Mouse (Mus musculus): Measurements from ENCODE around the gene Tyk2. TPM values are rescaled to one million over a fixed set of nuclear protein-coding genes. Genes with fewer than 3 reads are reported as not detected.

Tyk2 gene
- polyA plus RNA-seq, 1 experiment from 2014 or later = 5.4 TPM

- peaks cover 13% of the 10 kb centered on the region for H3K4me1 ChIP-seq (ENCODE audit: insufficient read depth)
- DNase-seq (no peak), ATAC-seq (peak; percentile 20; the same call in 1 of the 2 replicates)
- TF ChIP-seq EP300 (IDR thresholded peaks at IDR 0.05; ENCODE audit: low read depth) (no peak), CTCF (IDR thresholded peaks at IDR 0.05; ENCODE audit: low read depth) (no peak)
- 65% methylated on average over 9 of the region's 9 CpGs for WGBS (ENCODE audit: insufficient replicate concordance)
- peaks cover 37% of the 10 kb centered on the region for H3K36me3 ChIP-seq (replicated peaks; ENCODE audit: insufficient read depth, low read length)
- H3K27me3 ChIP-seq (ENCODE audit: insufficient read depth, low read length) = no peaks in the 10 kb centered on the region
- H3K4me2 ChIP-seq (ENCODE audit: low read depth, low read length) = no peak overlapping the region
- 0 out of 2 replicates have a peak overlapping the region, but pooled peaks have one; percentile 11 for H3K9ac ChIP-seq (replicated peaks)
- no peak overlapping the region for H3K4me3 ChIP-seq (ENCODE audit: low read depth, low read length)
- H3K27ac ChIP-seq (ENCODE audit: low read depth) = peak overlapping the region; percentile 36; the same call in 1 of the 2 replicates
- no peaks in the 10 kb centered on the region for H3K9me3 ChIP-seq (ENCODE audit: low read length)
Observed at GRCm38 (mm10) chr9:21125502-21126258, 5.4 kb downstream of the Tyk2 start.

- peaks cover 39% of the 10 kb centered on the region for H3K36me3 ChIP-seq (replicated peaks; ENCODE audit: insufficient read depth, low read length)
- peaks cover 7% of the 10 kb centered on the region for H3K4me1 ChIP-seq (ENCODE audit: insufficient read depth)
- no peaks in the 10 kb centered on the region for H3K9me3 ChIP-seq (ENCODE audit: low read length)
- ATAC-seq (no peak), DNase-seq (no peak)
- no peak overlapping the region for H3K9ac ChIP-seq (replicated peaks)
- H3K4me2 ChIP-seq (ENCODE audit: low read depth, low read length) = no peak overlapping the region
- H3K27me3 ChIP-seq (ENCODE audit: insufficient read depth, low read length) = no peaks in the 10 kb centered on the region
- no peak overlapping the region for H3K27ac ChIP-seq (ENCODE audit: low read depth)
- TF ChIP-seq EP300 (IDR thresholded peaks at IDR 0.05; ENCODE audit: low read depth) (no peak), CTCF (IDR thresholded peaks at IDR 0.05; ENCODE audit: low read depth) (no peak)
- 72% methylated on average over 5 of the region's 5 CpGs for WGBS (ENCODE audit: insufficient replicate concordance)
- no peak overlapping the region for H3K4me3 ChIP-seq (ENCODE audit: low read depth, low read length)
Observed at GRCm38 (mm10) chr9:21124837-21125236, 6.2 kb downstream of the Tyk2 start.

GRCm38 (mm10) chr9:21121483-21121882 is 9.6 kb downstream of the Tyk2 start:
- peaks cover 5% of the 10 kb centered on the region for H3K4me1 ChIP-seq (ENCODE audit: insufficient read depth)
- H3K4me3 ChIP-seq (ENCODE audit: low read depth, low read length) = no peak overlapping the region
- no peak for ATAC-seq
- peaks cover 29% of the 10 kb centered on the region for H3K36me3 ChIP-seq (replicated peaks; ENCODE audit: insufficient read depth, low read length)
- TF ChIP-seq EP300 (IDR thresholded peaks at IDR 0.05; ENCODE audit: low read depth) = no peak
- no peak for TF ChIP-seq CTCF (IDR thresholded peaks at IDR 0.05; ENCODE audit: low read depth)
- no peak overlapping the region for H3K27ac ChIP-seq (ENCODE audit: low read depth)
- 83% methylated on average over 16 of the region's 16 CpGs for WGBS (ENCODE audit: insufficient replicate concordance)
- H3K9me3 ChIP-seq (ENCODE audit: low read length) = no peaks in the 10 kb centered on the region
- no peaks in the 10 kb centered on the region for H3K27me3 ChIP-seq (ENCODE audit: insufficient read depth, low read length)
- no peak overlapping the region for H3K4me2 ChIP-seq (ENCODE audit: low read depth, low read length)
- no peak for DNase-seq
- H3K9ac ChIP-seq (replicated peaks) = no peak overlapping the region

- H3K9me3 ChIP-seq (ENCODE audit: low read length) = no peaks in the 10 kb centered on the region
- no peak for TF ChIP-seq EP300 (IDR thresholded peaks at IDR 0.05; ENCODE audit: low read depth)
- TF ChIP-seq CTCF (IDR thresholded peaks at IDR 0.05; ENCODE audit: low read depth) = no peak
Observed at GRCm38 (mm10) chr9:21117073-21117472, 14.0 kb downstream of the Tyk2 start.

GRCm38 (mm10) chr9:21115105-21115504 is 15.9 kb downstream of the Tyk2 start:
- Histone ChIP-seq H3K4me2 (ENCODE audit: low read depth, low read length) (no peak overlapping the region), H3K9ac (replicated peaks) (no peak overlapping the region), H3K4me1 (ENCODE audit: insufficient read depth) (no peaks in the 10 kb centered on the region), H3K27ac (ENCODE audit: low read depth) (no peak overlapping the region), H3K4me3 (ENCODE audit: low read depth, low read length) (no peak overlapping the region), H3K27me3 (ENCODE audit: insufficient read depth, low read length) (no peaks in the 10 kb centered on the region), H3K9me3 (ENCODE audit: low read length) (no peaks in the 10 kb centered on the region), H3K36me3 (replicated peaks; ENCODE audit: insufficient read depth, low read length) (0 out of 2 replicates have a peak, but pooled peaks cover 3% of the 10 kb centered on the region)
- DNase-seq (no peak), ATAC-seq (no peak)
- whole genome bisulfite sequencing (ENCODE audit: insufficient replicate concordance) = 86% methylated on average over 8 of the region's 8 CpGs
- no peak for TF ChIP-seq CTCF (IDR thresholded peaks at IDR 0.05; ENCODE audit: low read depth)
- TF ChIP-seq EP300 (IDR thresholded peaks at IDR 0.05; ENCODE audit: low read depth) = no peak

More at GRCm38 (mm10) chr9:21117073-21117472, 14.0 kb downstream of the Tyk2 start:
- Histone ChIP-seq H3K4me1 (ENCODE audit: insufficient read depth) (no peaks in the 10 kb centered on the region), H3K9ac (replicated peaks) (no peak overlapping the region), H3K4me3 (ENCODE audit: low read depth, low read length) (no peak overlapping the region), H3K27ac (ENCODE audit: low read depth) (no peak overlapping the region), H3K27me3 (ENCODE audit: insufficient read depth, low read length) (no peaks in the 10 kb centered on the region), H3K36me3 (replicated peaks; ENCODE audit: insufficient read depth, low read length) (peaks cover 13% of the 10 kb centered on the region), H3K4me2 (ENCODE audit: low read depth, low read length) (no peak overlapping the region)
- ATAC-seq (no peak), DNase-seq (no peak)
- 74% methylated on average over 6 of the region's 6 CpGs for WGBS (ENCODE audit: insufficient replicate concordance)

GRCm38 (mm10) chr9:21114190-21114589 is 16.9 kb downstream of the Tyk2 start:
- WGBS (ENCODE audit: insufficient replicate concordance) = 92% methylated on average over 7 of the region's 7 CpGs
- no peak overlapping the region for H3K9ac ChIP-seq (replicated peaks)
- no peak for DNase-seq
- H3K27me3 ChIP-seq (ENCODE audit: insufficient read depth, low read length) = no peaks in the 10 kb centered on the region
- no peak for ATAC-seq
- H3K4me3 ChIP-seq (ENCODE audit: low read depth, low read length) = no peak overlapping the region
- H3K4me2 ChIP-seq (ENCODE audit: low read depth, low read length) = no peak overlapping the region
- no peaks in the 10 kb centered on the region for H3K4me1 ChIP-seq (ENCODE audit: insufficient read depth)
- no peak overlapping the region for H3K27ac ChIP-seq (ENCODE audit: low read depth)
- H3K9me3 ChIP-seq (ENCODE audit: low read length) = no peaks in the 10 kb centered on the region
- H3K36me3 ChIP-seq (replicated peaks; ENCODE audit: insufficient read depth, low read length) = 0 out of 2 replicates have a peak, but pooled peaks cover 4% of the 10 kb centered on the region
- no peak for TF ChIP-seq CTCF (IDR thresholded peaks at IDR 0.05; ENCODE audit: low read depth)
- TF ChIP-seq EP300 (IDR thresholded peaks at IDR 0.05; ENCODE audit: low read depth) = no peak

Data from liver, postnatal 0 days (tissue).